Mouse (Mus musculus) MEL (cell line): Measurements from ENCODE around the gene Muc20. TPM values are rescaled to one million over a fixed set of nuclear protein-coding genes. Genes with fewer than 3 reads are reported as not detected.

Experiments
- DNase-seq: peaks from one replicate; pipeline ENCODE4 v3.0.0; 2011; ENCODE audit warnings: low read depth, low spot score
- H3K27ac ChIP-seq: 2 replicates; pipeline ENCODE4 v1.5.1; 2012; ENCODE audit warnings: low read depth, mild to moderate bottlenecking, control low read depth, low read length, moderate library complexity; ENCODE audit not compliant: control insufficient read depth
- H3K27me3 ChIP-seq, 2 experiments: fragments of 150-350 bp in 1 of 2; sonication (generic) in 1 of 2; 2 replicates each; pipeline ENCODE4 v1.6.1; 2012; ENCODE audit warnings: low read length in 2 of 2, mild to moderate bottlenecking in 2 of 2, improper control_type of control experiment in 1 of 2, moderate library complexity in 1 of 2; ENCODE audit not compliant: insufficient read depth in 2 of 2, control insufficient read depth in 1 of 2
- H3K36me3 ChIP-seq, 2 experiments: 2 replicates each; pipeline ENCODE4 v1.6.1; 2012 to 2014; ENCODE audit warnings: low read length in 2 of 2, improper control_type of control experiment in 1 of 2, inconsistent platforms in 1 of 2, mild to moderate bottlenecking in 1 of 2; ENCODE audit not compliant: insufficient read depth in 2 of 2, control insufficient read depth in 1 of 2
- H3K4me1 ChIP-seq, 2 experiments: fragments of 150-350 bp in 1 of 2; sonication (generic) in 1 of 2; 2 replicates each; pipeline ENCODE4 v1.6.1; 2012; ENCODE audit warnings: low read length in 2 of 2, improper control_type of control experiment in 1 of 2, mild to moderate bottlenecking in 1 of 2; ENCODE audit not compliant: insufficient read depth in 2 of 2, control insufficient read depth in 1 of 2
- H3K4me3 ChIP-seq, 2 experiments: fragments of 150-350 bp in 1 of 2; sonication (generic) in 1 of 2; 2 replicates each; pipeline ENCODE4 v1.5.1; 2012; ENCODE audit warnings: low read depth in 2 of 2, low read length in 2 of 2, mild to moderate bottlenecking in 2 of 2, moderate library complexity in 2 of 2, control low read depth in 1 of 2, improper control_type of control experiment in 1 of 2; ENCODE audit not compliant: control insufficient read depth in 1 of 2, insufficient read depth in 1 of 2
- H3K79me2 ChIP-seq: 2 replicates; pipeline ENCODE4 v1.6.1; 2012; ENCODE audit warnings: mild to moderate bottlenecking, low read length, moderate library complexity; ENCODE audit not compliant: control insufficient read depth, poor library complexity, insufficient read depth
- H3K9ac ChIP-seq: 2 replicates; pipeline ENCODE4 v1.6.1; 2012; ENCODE audit warnings: low read depth, mild to moderate bottlenecking, control low read depth, low read length, moderate library complexity; ENCODE audit not compliant: control insufficient read depth, poor library complexity, severe bottlenecking
- H3K9me3 ChIP-seq: fragments of 150-350 bp; sonication (generic); replicated peaks from 2 replicates; pipeline ENCODE4 v1.6.1; 2012; ENCODE audit warnings: mild to moderate bottlenecking, low read length, improper control_type of control experiment, moderate library complexity; ENCODE audit not compliant: insufficient read depth
- CHD2 ChIP-seq: IDR thresholded peaks from 2 replicates; pipeline ENCODE4 v1.6.1; 2011; ENCODE audit warnings: low read length, improper control_type of control experiment
- ETS1 ChIP-seq: IDR thresholded peaks from 2 replicates; pipeline ENCODE4 v1.6.1; 2012; ENCODE audit warnings: low read depth, mild to moderate bottlenecking, inconsistent platforms, low read length, improper control_type of control experiment, moderate library complexity
- JUND ChIP-seq: IDR thresholded peaks from 2 replicates; pipeline ENCODE4 v1.6.1; 2011; ENCODE audit warnings: low read depth, mild to moderate bottlenecking, improper control_type of control experiment, low read length
- KAT2A ChIP-seq: conservative IDR thresholded peaks from 2 replicates; pipeline ENCODE4 v1.6.1; 2012; ENCODE audit warnings: low read depth, low read length, improper control_type of control experiment, inconsistent platforms
- MAFK ChIP-seq: IDR thresholded peaks from 2 replicates; pipeline ENCODE4 v1.6.1; 2011; ENCODE audit warnings: low read depth, mild to moderate bottlenecking, low read length, improper control_type of control experiment, borderline replicate concordance
- MAZ ChIP-seq: IDR thresholded peaks from 2 replicates; pipeline ENCODE4 v1.6.1; 2012; ENCODE audit warnings: low read depth, mild to moderate bottlenecking, inconsistent platforms, low read length, improper control_type of control experiment
- NRF1 ChIP-seq: IDR thresholded peaks from 2 replicates; pipeline ENCODE4 v1.6.1; 2014; ENCODE audit warnings: low read depth, mild to moderate bottlenecking, inconsistent platforms, low read length, improper control_type of control experiment, moderate library complexity; ENCODE audit not compliant: poor library complexity, insufficient read depth, severe bottlenecking
- POLR2A ChIP-seq, 2 experiments: IDR thresholded peaks; 2 replicates each; pipeline ENCODE4 v1.6.1; 2011 to 2012; ENCODE audit warnings: low read length in 2 of 2, mild to moderate bottlenecking in 2 of 2, control low read depth in 1 of 2, improper control_type of control experiment in 1 of 2, low read depth in 1 of 2, moderate library complexity in 1 of 2; ENCODE audit not compliant: control insufficient read depth in 1 of 2, insufficient read depth in 1 of 2, poor library complexity in 1 of 2
- POLR2AphosphoS5 ChIP-seq: IDR thresholded peaks from 2 replicates; pipeline ENCODE4 v1.6.1; 2012; ENCODE audit warnings: low read depth, borderline replicate concordance, mild to moderate bottlenecking, inconsistent platforms, low read length, moderate library complexity, mixed read lengths
- SMC3 ChIP-seq: IDR thresholded peaks from 2 replicates; pipeline ENCODE4 v1.6.1; 2011; ENCODE audit warnings: low read depth, low read length, improper control_type of control experiment
- TAL1 ChIP-seq: IDR thresholded peaks from 2 replicates; pipeline ENCODE4 v1.6.1; 2012; ENCODE audit warnings: mild to moderate bottlenecking, inconsistent platforms, low read length, moderate library complexity, mixed read lengths
- TCF12 ChIP-seq: IDR thresholded peaks from 2 replicates; pipeline ENCODE4 v1.6.1; 2014; ENCODE audit warnings: low read depth, mild to moderate bottlenecking, inconsistent platforms, low read length, improper control_type of control experiment, moderate library complexity
- USF1 ChIP-seq: IDR thresholded peaks from 2 replicates; pipeline ENCODE4 v1.6.1; 2014; ENCODE audit warnings: low read depth, mild to moderate bottlenecking, inconsistent platforms, low read length, improper control_type of control experiment, moderate library complexity
- ZC3H11A ChIP-seq: IDR thresholded peaks from 2 replicates; pipeline ENCODE4 v1.6.1; 2012; ENCODE audit warnings: low read depth, mild to moderate bottlenecking, inconsistent platforms, low read length, improper control_type of control experiment
- ZKSCAN1 ChIP-seq: IDR thresholded peaks from 2 replicates; pipeline ENCODE4 v1.6.1; 2012; ENCODE audit warnings: low read depth, mild to moderate bottlenecking, inconsistent platforms, low read length, improper control_type of control experiment, moderate library complexity
- polyA plus RNA-seq, 2 experiments: library from polyadenylated mRNA; stranded (reverse) in 1 of 2; unstranded in 1 of 2; fragments of >175 nt in 1 of 2; fragments of >200 nt in 1 of 2; gene quantifications; 2 replicates each; pipeline versions ENCODE4 v1.2.1 to v1.2.4; 2012; ENCODE audit warnings: low replicate concordance in 2 of 2, low read depth in 1 of 2; ENCODE audit not compliant: insufficient read length in 2 of 2, insufficient read depth in 1 of 2, missing spikeins in 1 of 2
- total RNA-seq: library from RNA; depleted of rRNA; stranded (reverse); fragments of 300-350 nt; gene quantifications from 2 replicates; pipeline ENCODE4 v1.2.3, GENCODE M21; 2012

Muc20 gene
- total and polyA plus RNA-seq, 3 experiments, result not detected

- Histone ChIP-seq H3K9ac (no peak overlapping the region), H3K9me3 (no peaks in the 10 kb centered on the region), H3K4me1 (peaks cover 0 to 11% of the 10 kb centered on the region in 2 experiments; a peak in 2 of 4 replicates), H3K27me3 (no peaks in the 10 kb centered on the region), H3K27ac (no peak overlapping the region)
- no peak for DNase-seq
- TF ChIP-seq POLR2AphosphoS5 (no peak), NRF1 (no peak), CHD2 (no peak), MAZ (no peak), POLR2A (IDR thresholded peaks at IDR 0.05; ENCODE audit: control insufficient read depth in 1 of 2, insufficient read depth in 1 of 2, low read depth in 1 of 2, low read length in 2 of 2, poor library complexity in 1 of 2) (no peak), USF1 (no peak), TAL1 (no peak), ETS1 (no peak)
- TF ChIP-seq, all 39 proteins: peak for 0
- Histone ChIP-seq H3K36me3 (peaks cover 0 to 4% of the 10 kb centered on the region in 2 experiments; a peak in 1 of 4 replicates), H3K79me2 (no peaks in the 10 kb centered on the region), H3K4me3 (no peak overlapping the region)
These were observed 6.7 kb upstream of the Muc20 start for GRCm38 (mm10) chr16:32803901-32804300.

GRCm38 (mm10) chr16:32803252-32803853 is 6.1 kb upstream of the Muc20 start:
- Histone ChIP-seq H3K27me3 (no peaks in the 10 kb centered on the region), H3K9ac (no peak overlapping the region), H3K9me3 (no peaks in the 10 kb centered on the region), H3K27ac (no peak overlapping the region), H3K4me1 (peaks cover 0 to 11% of the 10 kb centered on the region in 2 experiments; a peak in 2 of 4 replicates), H3K4me3 (no peak overlapping the region), H3K36me3 (peaks cover 0 to 4% of the 10 kb centered on the region in 2 experiments; a peak in 1 of 4 replicates), H3K79me2 (no peaks in the 10 kb centered on the region)
- DNase-seq, result no peak
- TF ChIP-seq ZC3H11A (no peak), SMC3 (no peak), JUND (no peak), ZKSCAN1 (no peak), KAT2A (no peak), MAFK (no peak), TCF12 (no peak), TAL1 (no peak)
